Mouse (Mus musculus): ENCODE measurements around the gene Snx30.

DNA sequence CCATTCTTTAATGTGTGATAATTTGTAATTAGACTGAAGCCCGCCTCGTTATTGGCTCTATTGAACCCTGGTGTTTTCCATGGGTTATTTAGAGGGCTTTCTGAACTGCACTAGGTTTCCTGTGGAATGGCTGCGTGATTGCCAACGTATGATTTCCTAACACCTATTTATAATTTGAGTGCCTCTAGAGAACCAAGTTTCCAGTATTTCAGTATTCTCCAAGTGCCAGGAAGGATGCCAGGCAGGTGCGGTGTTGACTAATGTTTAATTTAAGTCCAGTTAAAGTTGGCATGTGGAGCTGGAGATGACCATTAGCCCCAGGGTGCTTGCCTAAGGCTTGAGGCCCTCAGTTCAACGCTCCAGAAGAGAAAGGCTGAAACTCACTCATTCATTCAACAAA, 18.5 kb upstream of the Snx30 start:
- TF ChIP-seq CTCF (IDR thresholded peaks at IDR 0.05; ENCODE audit: low read depth) (no peak), EP300 (IDR thresholded peaks at IDR 0.05; ENCODE audit: low read depth) (no peak)

All from liver, embryonic 14.5 days (tissue).